Mouse (Mus musculus) cerebellum, postnatal 14 days (tissue): ENCODE measurements at regions not wholly inside any gene's neighbourhood (a gene's known extent, or its start where the extent isn't known, plus 50 kb on each side); places are given as distances from the start of the nearest gene placed in this dataset.

Experiments used
- DNase-seq, 2 experiments: peaks; one replicate each; pipeline ENCODE4 v3.0.0; 2021; ENCODE audit warnings: mixed read lengths in 2 of 2

GRCm38 (mm10) chr13:107238364-107239034 lies 216.6 kb upstream of the Kif2a start:
- DNase-seq = no peak

GRCm38 (mm10) chr13:107219456-107219855 lies 197.5 kb upstream of the Kif2a start:
- DNase-seq = peak in 1 of 2 experiments; percentile 19

GRCm38 (mm10) chr13:107218351-107218750 lies 196.4 kb upstream of the Kif2a start:
- peak; percentile 30 to 68 for DNase-seq

GRCm38 (mm10) chr13:107217825-107218224 lies 195.9 kb upstream of the Kif2a start:
- DNase-seq = no peak

GRCm38 (mm10) chr13:107213281-107213680 lies 191.4 kb upstream of the Kif2a start:
- no peak for DNase-seq

GRCm38 (mm10) chr13:107210676-107211075 lies 188.8 kb upstream of the Kif2a start:
- DNase-seq = peak; percentile 41 to 71

GRCm38 (mm10) chr13:107207354-107208181 lies 185.6 kb upstream of the Kif2a start:
- peak; percentile 68 to 75 for DNase-seq

- no peak for DNase-seq
Observed at GRCm38 (mm10) chr13:107199875-107200274, 177.9 kb upstream of the Kif2a start.

GRCm38 (mm10) chr13:107193426-107193825 lies 171.5 kb upstream of the Kif2a start:
- no peak for DNase-seq

- no peak for DNase-seq
Observed at GRCm38 (mm10) chr13:107187258-107187878, 165.4 kb upstream of the Kif2a start.

- DNase-seq = peak; percentile 75 to 76
Observed at GRCm38 (mm10) chr13:107182544-107182943, 160.6 kb upstream of the Kif2a start.

- no peak for DNase-seq
Observed at GRCm38 (mm10) chr13:107179551-107179950, 157.6 kb upstream of the Kif2a start.

GRCm38 (mm10) chr13:107177595-107177994 lies 155.7 kb upstream of the Kif2a start:
- no peak for DNase-seq

GRCm38 (mm10) chr13:107175891-107176290 lies 154.0 kb upstream of the Kif2a start:
- DNase-seq = no peak

- peak; percentile 69 to 85 for DNase-seq
Observed at GRCm38 (mm10) chr13:107168599-107169149, 146.7 kb upstream of the Kif2a start.

GRCm38 (mm10) chr13:107167856-107168598 lies 146.1 kb upstream of the Kif2a start:
- peak in 1 of 2 experiments; percentile 22 for DNase-seq

- no peak for DNase-seq
Observed at GRCm38 (mm10) chr13:107151548-107151947, 129.6 kb upstream of the Kif2a start.

- no peak for DNase-seq
Observed at GRCm38 (mm10) chr13:107141209-107141608, 119.3 kb upstream of the Kif2a start.

GRCm38 (mm10) chr13:107134125-107134524 lies 112.2 kb upstream of the Kif2a start:
- no peak for DNase-seq

- no peak for DNase-seq
Observed at GRCm38 (mm10) chr13:107126636-107127035, 104.7 kb upstream of the Kif2a start.

GRCm38 (mm10) chr13:107124130-107124668 lies 102.3 kb upstream of the Kif2a start:
- no peak for DNase-seq
